Mouse (Mus musculus) intestine, embryonic 14.5 days (tissue): ENCODE measurements around the gene Cul4b. TPM values are rescaled to one million over a fixed set of nuclear protein-coding genes. Genes with fewer than 3 reads are reported as not detected.

Source experiments
- ATAC-seq: fragments of 200-750 bp; cut with Nextera tagmentation; replicated peaks from 2 replicates; pipeline ENCODE4 v1.8.0; 2017; ENCODE audit warnings: low read depth, moderate number of reproducible peaks, moderate TSS enrichment, moderate library complexity; ENCODE audit not compliant: low FRiP score, low TSS enrichment
- DNase-seq: peaks from one replicate; pipeline ENCODE4 v3.0.0-alpha.2; 2018; ENCODE audit warnings: low spot score
- H3K27ac ChIP-seq: fragments of 300-500 bp; sonication (generic); 2 replicates; pipeline ENCODE4 v1.5.1; 2014; ENCODE audit warnings: low read depth, mild to moderate bottlenecking, control low read depth
- H3K27me3 ChIP-seq: fragments of 300-500 bp; sonication (generic); replicated peaks from 2 replicates; pipeline ENCODE4 v1.6.1; 2014; ENCODE audit warnings: low read length, control low read depth; ENCODE audit not compliant: control insufficient read depth, insufficient read depth
- H3K36me3 ChIP-seq: fragments of 300-500 bp; sonication (generic); 2 replicates; pipeline ENCODE4 v1.6.1; 2014; ENCODE audit warnings: low read length, control low read depth; ENCODE audit not compliant: control insufficient read depth, insufficient read depth
- H3K4me1 ChIP-seq: fragments of 300-500 bp; sonication (generic); replicated peaks from 2 replicates; pipeline ENCODE4 v1.6.1; 2014; ENCODE audit warnings: low read length, control low read depth, mixed read lengths; ENCODE audit not compliant: control insufficient read depth, insufficient read depth
- H3K4me2 ChIP-seq: fragments of 300-500 bp; sonication (generic); 2 replicates; pipeline ENCODE4 v1.6.1; 2014; ENCODE audit warnings: low read length
- H3K4me3 ChIP-seq: fragments of 300-500 bp; sonication (generic); 2 replicates; pipeline ENCODE4 v1.5.1; 2014; ENCODE audit warnings: low read depth, low read length, control low read depth, mixed read lengths
- H3K9ac ChIP-seq: fragments of 300-500 bp; sonication (generic); 2 replicates; pipeline ENCODE4 v1.6.1; 2014; ENCODE audit warnings: mild to moderate bottlenecking, low read length
- H3K9me3 ChIP-seq: fragments of 300-500 bp; sonication (generic); 2 replicates; pipeline ENCODE4 v1.6.1; 2016; ENCODE audit warnings: low read length, control low read depth; ENCODE audit not compliant: control insufficient read depth
- WGBS: fragments of 180-500 bp; shearing (Covaris S2); extraction: QIAGEN DNeasy Blood & Tissue Kit; methylation state at CpG from one replicate; pipeline ENCODE4 v1.1.7; 2014; 5-methylcytosine and 5-hydroxymethylcytosine counted together
- polyA plus RNA-seq: library from polyadenylated mRNA; unstranded; fragments of >200 nt; fragmentation: Nextera tagmentation; extraction: Ambion mirVana; gene quantifications from 2 replicates; pipeline ENCODE4 v1.2.1, GENCODE M21; 2014

Gene Cul4b
- 38.3 and 39.0 TPM in 2 replicates for polyA plus RNA-seq

DNA sequence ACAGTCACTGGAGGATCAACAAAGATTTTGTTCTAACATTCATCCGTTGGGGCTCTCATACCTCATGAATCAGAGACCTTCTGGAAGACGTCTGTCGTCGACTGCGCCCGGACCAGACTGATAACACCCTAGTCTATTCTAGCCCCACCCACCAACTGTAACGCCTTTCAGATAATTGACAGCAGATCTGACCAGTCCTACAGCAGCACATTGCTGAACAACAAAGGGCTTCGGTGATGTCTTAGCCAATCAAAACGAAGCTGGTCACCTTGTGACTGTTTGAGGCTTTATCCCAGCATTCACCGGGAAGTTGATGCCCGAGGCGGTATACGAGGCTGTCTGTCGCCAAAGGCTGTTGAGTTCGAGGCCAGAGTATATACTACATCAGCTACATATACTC, at the start of gene Cul4b:
Cul4b (minus strand) TSS at position 119 of the 400 bp plus-strand sequence.
- Histone ChIP-seq H3K27ac (no peak within 1 kb of the TSS), H3K4me3 (no peak within 1 kb of the TSS), H3K36me3 (no peaks in the 10 kb centered on the region), H3K9me3 (no peaks in the 10 kb centered on the region), H3K4me1 (no peaks in the 10 kb centered on the region), H3K27me3 (no peaks in the 10 kb centered on the region), H3K4me2 (no peak within 1 kb of the TSS), H3K9ac (no peak within 1 kb of the TSS)
- 85% methylated on average over 15 of the region's 15 CpGs for WGBS
- DNase-seq (no peak), ATAC-seq (no peak)

DNA sequence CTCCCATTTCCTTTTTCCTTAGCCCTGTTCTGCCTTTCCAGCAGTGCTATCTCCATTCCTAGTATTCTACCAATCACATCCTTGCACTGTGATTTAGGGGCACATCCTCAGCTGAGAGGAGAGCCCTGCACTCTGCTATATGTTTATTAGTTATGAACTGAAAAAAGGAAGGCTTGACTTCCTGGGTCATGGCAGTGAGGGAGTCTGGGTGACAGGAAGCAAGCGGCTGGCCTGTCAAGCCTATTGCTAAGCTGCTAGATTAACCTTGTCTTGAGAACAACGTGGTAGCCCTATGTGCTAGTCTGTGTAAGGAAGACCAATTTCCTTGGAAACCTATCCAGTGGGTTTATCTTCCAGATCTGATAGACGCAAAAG, 25.0 kb upstream of the Cul4b start:
- peaks cover 3% of the 10 kb centered on the region; the same call in 1 of the 2 replicates for H3K36me3 ChIP-seq
- no peaks in the 10 kb centered on the region for H3K4me1 ChIP-seq
- H3K9me3 ChIP-seq, result no peaks in the 10 kb centered on the region
- H3K4me2 ChIP-seq, result peak overlapping the region; percentile 49
- DNase-seq (no peak), ATAC-seq (peak; percentile 53)
- no peaks in the 10 kb centered on the region for H3K27me3 ChIP-seq
- H3K4me3 ChIP-seq, result peak overlapping the region; percentile 41
- H3K9ac ChIP-seq, result peak overlapping the region; percentile 51
- H3K27ac ChIP-seq, result peak overlapping the region; percentile 64
- WGBS, result 17% methylated on average over 3 of the region's 3 CpGs

- H3K4me3 ChIP-seq, result peak within 1 kb of the TSS; percentile 41
- H3K4me1 ChIP-seq, result no peaks in the 10 kb centered on the region
- peak within 1 kb of the TSS; percentile 49 for H3K4me2 ChIP-seq
- peak; percentile 89 for ATAC-seq
- H3K9ac ChIP-seq, result peak within 1 kb of the TSS; percentile 51
- peak; percentile 60 for DNase-seq
- H3K27me3 ChIP-seq, result no peaks in the 10 kb centered on the region
- H3K27ac ChIP-seq, result peak within 1 kb of the TSS; percentile 64
- H3K9me3 ChIP-seq, result no peaks in the 10 kb centered on the region
- H3K36me3 ChIP-seq, result no peaks in the 10 kb centered on the region
- WGBS, result 19% methylated on average over 26 of the region's 26 CpGs
Observed at GRCm38 (mm10) chrX:38600177-38600994, 24.4 kb upstream of the Cul4b start, which contains the start of gene Mcts1. TSS of gene Mcts1 (plus strand) at chrX:38600578.

- no peak overlapping the region for H3K27ac ChIP-seq
- no peaks in the 10 kb centered on the region for H3K36me3 ChIP-seq
Observed at GRCm38 (mm10) chrX:38593180-38593889, 17.3 kb upstream of the Cul4b start.

DNA sequence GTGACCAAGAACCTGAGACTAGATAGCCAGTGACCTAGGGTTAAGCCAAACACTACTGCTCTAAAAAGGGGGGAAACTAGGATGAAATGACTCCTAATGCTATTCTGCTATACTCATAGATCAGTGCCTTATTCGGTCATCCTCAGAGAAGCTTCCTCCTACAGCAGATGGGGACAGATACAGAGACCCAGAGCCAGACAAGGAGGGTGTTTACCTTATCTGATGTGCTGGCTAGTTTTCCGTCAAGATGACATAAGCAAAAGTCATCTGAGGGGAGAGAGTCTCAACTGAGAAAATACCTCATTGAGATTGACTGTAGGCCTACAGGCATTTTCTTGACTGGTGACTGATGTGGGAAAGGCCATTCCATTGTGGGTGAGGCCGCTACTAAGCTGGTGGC, 15.8 kb upstream of the Cul4b start:
- no peak overlapping the region for H3K27ac ChIP-seq
- no peaks in the 10 kb centered on the region for H3K27me3 ChIP-seq
- H3K4me3 ChIP-seq, result no peak overlapping the region
- DNase-seq (no peak), ATAC-seq (no peak)
- 79% methylated on average over 3 of the region's 3 CpGs for WGBS
- no peaks in the 10 kb centered on the region for H3K9me3 ChIP-seq
- H3K9ac ChIP-seq, result no peak overlapping the region
- H3K36me3 ChIP-seq, result no peaks in the 10 kb centered on the region
- no peak overlapping the region for H3K4me2 ChIP-seq
- no peaks in the 10 kb centered on the region for H3K4me1 ChIP-seq

More at GRCm38 (mm10) chrX:38593180-38593889, 17.3 kb upstream of the Cul4b start:
- H3K9me3 ChIP-seq, result no peaks in the 10 kb centered on the region
- ATAC-seq, result no peak
- no peak overlapping the region for H3K9ac ChIP-seq
- H3K4me2 ChIP-seq, result no peak overlapping the region
- no peak overlapping the region for H3K4me3 ChIP-seq
- H3K27me3 ChIP-seq, result no peaks in the 10 kb centered on the region
- no peaks in the 10 kb centered on the region for H3K4me1 ChIP-seq
- 36% methylated on average over 5 of the region's 5 CpGs for WGBS
- peak; percentile 49 for DNase-seq

GRCm38 (mm10) chrX:38589827-38590226, 13.8 kb upstream of the Cul4b start:
- Histone ChIP-seq H3K36me3 (no peaks in the 10 kb centered on the region), H3K4me1 (no peaks in the 10 kb centered on the region), H3K9ac (no peak overlapping the region), H3K9me3 (no peaks in the 10 kb centered on the region), H3K4me3 (no peak overlapping the region), H3K4me2 (no peak overlapping the region), H3K27me3 (no peaks in the 10 kb centered on the region), H3K27ac (no peak overlapping the region)
- DNase-seq (peak; percentile 49), ATAC-seq (0 out of 2 replicates have a peak, but pooled peaks have one; percentile 50)
- WGBS, result 34% methylated on average over 4 of the region's 4 CpGs

DNA sequence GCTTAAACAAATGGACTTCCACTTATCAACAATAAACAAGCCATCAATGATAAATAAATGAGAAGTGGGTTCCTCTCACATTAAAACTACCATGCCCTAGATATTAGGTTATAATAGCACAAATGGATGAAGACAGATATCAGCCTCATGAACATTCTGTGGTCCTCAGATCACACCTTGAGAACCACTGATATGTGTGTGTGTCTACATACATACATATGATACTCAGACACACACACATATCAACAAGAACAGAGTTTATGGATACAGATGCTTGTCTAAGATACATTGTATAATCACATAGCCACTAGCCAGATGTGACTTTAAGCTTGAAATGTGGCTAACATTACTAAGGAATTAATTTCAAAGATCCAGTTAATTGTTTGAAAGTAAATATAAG, 7.3 kb upstream of the Cul4b start:
- H3K4me2 ChIP-seq, result no peak overlapping the region
- H3K9me3 ChIP-seq, result no peaks in the 10 kb centered on the region
- H3K36me3 ChIP-seq, result no peaks in the 10 kb centered on the region
- H3K4me1 ChIP-seq, result no peaks in the 10 kb centered on the region
- no peak overlapping the region for H3K27ac ChIP-seq
- H3K4me3 ChIP-seq, result no peak overlapping the region
- ATAC-seq (no peak), DNase-seq (no peak)
- no peaks in the 10 kb centered on the region for H3K27me3 ChIP-seq
- no peak overlapping the region for H3K9ac ChIP-seq

- no peak overlapping the region for H3K4me2 ChIP-seq
- H3K4me3 ChIP-seq, result no peak overlapping the region
- H3K9ac ChIP-seq, result no peak overlapping the region
- H3K27ac ChIP-seq, result no peak overlapping the region
- H3K4me1 ChIP-seq, result no peaks in the 10 kb centered on the region
- no peaks in the 10 kb centered on the region for H3K9me3 ChIP-seq
- H3K36me3 ChIP-seq, result no peaks in the 10 kb centered on the region
- WGBS, result 94% methylated on average over 1 of the region's 1 CpGs
- ATAC-seq, result no peak
- DNase-seq, result no peak
- no peaks in the 10 kb centered on the region for H3K27me3 ChIP-seq
Observed at GRCm38 (mm10) chrX:38581140-38581539, 5.1 kb upstream of the Cul4b start.
